Mouse (Mus musculus): ENCODE measurements at regions not wholly inside any gene's neighbourhood (a gene's known extent, or its start where the extent isn't known, plus 50 kb on each side); places are given as distances from the start of the nearest gene placed in this dataset.

GRCm38 (mm10) chr3:43155643-43156042, 1413.2 kb downstream of the D3Ertd751e start:
- TF ChIP-seq POLR2A (IDR thresholded peaks at IDR 0.05; ENCODE audit: borderline replicate concordance, extremely low read depth, insufficient read depth, insufficient read length, poor library complexity, severe bottlenecking) (no peak), CTCF (IDR thresholded peaks at IDR 0.05; ENCODE audit: borderline replicate concordance, extremely low read depth, insufficient read depth, insufficient read length) (no peak)

All from brain, embryonic 14.5 days (tissue).